Mouse (Mus musculus): ENCODE data around the gene Cd160. TPM values are rescaled to one million over a fixed set of nuclear protein-coding genes. Genes with fewer than 3 reads are reported as not detected.

Cd160 gene
- total and polyA plus RNA-seq, 3 experiments = 0.04 to 0.32 TPM; not detected in 1

DNA sequence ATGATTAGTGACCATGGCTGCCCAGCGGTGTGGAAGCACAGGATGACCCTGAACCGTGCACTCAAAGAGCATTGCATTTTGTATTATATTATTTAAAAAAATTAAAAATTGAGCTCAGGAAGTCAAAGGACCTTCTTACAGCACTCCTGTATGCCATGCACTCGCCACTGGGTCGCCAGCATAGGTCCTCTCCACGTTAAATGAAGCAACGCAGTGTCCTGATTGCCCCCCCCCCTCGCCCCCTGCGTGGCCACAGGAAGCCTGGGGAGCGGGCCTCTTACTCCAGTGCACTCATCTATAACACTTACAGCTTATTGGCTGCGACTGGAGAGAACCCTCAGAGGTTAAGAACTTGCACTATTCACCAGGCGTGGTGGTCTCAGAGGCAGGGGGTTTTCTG is 3.9 kb downstream of the Cd160 start:
- no peak for TF ChIP-seq CHD1 (IDR thresholded peaks at IDR 0.05; ENCODE audit: low read depth, low read length)
- no peak for TF ChIP-seq KAT2A (conservative IDR thresholded peaks at IDR 0.05; ENCODE audit: low read depth, low read length)
- TF ChIP-seq CTCF (IDR thresholded peaks at IDR 0.05 in 2 of 3, conservative IDR thresholded peaks at IDR 0.05 in 1 of 3; ENCODE audit: control insufficient read depth in 1 of 3, insufficient read depth in 1 of 3, low read depth in 2 of 3, low read length in 3 of 3, poor library complexity in 1 of 3, severe bottlenecking in 1 of 3) = no peak
- TF ChIP-seq MAZ (IDR thresholded peaks at IDR 0.05; ENCODE audit: low read depth, low read length) = no peak
- no peak for TF ChIP-seq ZNF384 (IDR thresholded peaks at IDR 0.05; ENCODE audit: low read depth, low read length)
- TF ChIP-seq MEF2A (IDR thresholded peaks at IDR 0.05; ENCODE audit: extremely low read depth, insufficient replicate concordance, low read depth, low read length, poor library complexity, severe bottlenecking) = no peak
- no peak for TF ChIP-seq JUND (IDR thresholded peaks at IDR 0.05; ENCODE audit: low read depth, low read length)
- TF ChIP-seq RAD21 (IDR thresholded peaks at IDR 0.05; ENCODE audit: low read depth, low read length) = no peak
- TF ChIP-seq BHLHE40 (IDR thresholded peaks at IDR 0.05; ENCODE audit: borderline replicate concordance, low read depth, low read length) = no peak
- no peak for TF ChIP-seq MXI1 (IDR thresholded peaks at IDR 0.05; ENCODE audit: low read depth, low read length)
- TF ChIP-seq GABPA (IDR thresholded peaks at IDR 0.05; ENCODE audit: low read depth, low read length) = no peak
- no peak for TF ChIP-seq GATA1 (IDR thresholded peaks at IDR 0.05; ENCODE audit: low read depth, low read length)
- no peak for TF ChIP-seq ELF1 (IDR thresholded peaks at IDR 0.05; ENCODE audit: low read depth, low read length)
- TF ChIP-seq HCFC1 (IDR thresholded peaks at IDR 0.05; ENCODE audit: low read depth, low read length) = no peak
- TF ChIP-seq SMC3 (IDR thresholded peaks at IDR 0.05; ENCODE audit: low read depth, low read length) = no peak
- TF ChIP-seq POLR2AphosphoS2 (IDR thresholded peaks at IDR 0.05; ENCODE audit: low read length) = no peak
- TF ChIP-seq TCF12 (IDR thresholded peaks at IDR 0.05; ENCODE audit: low read depth, low read length) = no peak
- no peak for TF ChIP-seq NELFE (IDR thresholded peaks at IDR 0.05; ENCODE audit: low read depth, low read length)
- no peak for TF ChIP-seq POLR2AphosphoS5 (IDR thresholded peaks at IDR 0.05; ENCODE audit: borderline replicate concordance, low read depth, low read length)
- Histone ChIP-seq H3K9ac (ENCODE audit: control insufficient read depth, low read depth, low read length, poor library complexity, severe bottlenecking) (no peak overlapping the region), H3K9me3 (replicated peaks; ENCODE audit: insufficient read depth, low read length) (no peaks in the 10 kb centered on the region), H3K27ac (ENCODE audit: control insufficient read depth, low read depth, low read length) (no peak overlapping the region), H3K27me3 (ENCODE audit: control insufficient read depth in 1 of 2, insufficient read depth in 2 of 2, low read length in 2 of 2) (no peaks in the 10 kb centered on the region), H3K36me3 (ENCODE audit: control insufficient read depth in 1 of 2, insufficient read depth in 2 of 2, low read length in 2 of 2) (no peaks in the 10 kb centered on the region), H3K4me3 (ENCODE audit: control insufficient read depth in 1 of 2, insufficient read depth in 1 of 2, low read depth in 2 of 2, low read length in 2 of 2) (no peak overlapping the region), H3K79me2 (ENCODE audit: control insufficient read depth, insufficient read depth, low read length, poor library complexity) (no peaks in the 10 kb centered on the region), H3K4me1 (ENCODE audit: control insufficient read depth in 1 of 2, insufficient read depth in 2 of 2, low read length in 2 of 2) (peaks cover 0 to 4% of the 10 kb centered on the region in 2 experiments; a peak in 2 of 4 replicates)
- DNase-seq (ENCODE audit: low read depth, low spot score) = no peak

DNA sequence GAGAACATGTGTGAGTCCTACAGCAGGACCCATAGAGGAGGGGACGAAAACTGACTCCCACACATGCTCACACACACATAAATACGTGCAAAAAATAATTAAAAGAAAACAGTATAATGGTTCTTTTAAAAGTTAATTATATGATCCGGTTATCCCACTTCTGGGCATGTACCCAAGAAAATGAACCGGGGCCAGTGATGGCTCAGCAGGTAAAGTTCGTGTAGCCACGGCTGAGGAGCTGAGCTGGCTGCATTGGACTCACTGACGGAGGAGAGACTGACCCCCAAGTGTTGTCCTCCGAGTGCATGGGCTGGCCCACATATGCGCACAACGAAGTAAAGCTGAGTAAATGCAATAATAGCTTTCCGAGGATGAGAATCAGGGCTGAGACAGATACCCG is 4.5 kb downstream of the Cd160 start:
- Histone ChIP-seq H3K9ac (ENCODE audit: control insufficient read depth, low read depth, low read length, poor library complexity, severe bottlenecking) (no peak overlapping the region), H3K4me3 (ENCODE audit: control insufficient read depth in 1 of 2, insufficient read depth in 1 of 2, low read depth in 2 of 2, low read length in 2 of 2) (no peak overlapping the region), H3K79me2 (ENCODE audit: control insufficient read depth, insufficient read depth, low read length, poor library complexity) (no peaks in the 10 kb centered on the region), H3K36me3 (ENCODE audit: control insufficient read depth in 1 of 2, insufficient read depth in 2 of 2, low read length in 2 of 2) (no peaks in the 10 kb centered on the region), H3K27ac (ENCODE audit: control insufficient read depth, low read depth, low read length) (no peak overlapping the region), H3K9me3 (replicated peaks; ENCODE audit: insufficient read depth, low read length) (no peaks in the 10 kb centered on the region), H3K27me3 (ENCODE audit: control insufficient read depth in 1 of 2, insufficient read depth in 2 of 2, low read length in 2 of 2) (no peaks in the 10 kb centered on the region), H3K4me1 (ENCODE audit: control insufficient read depth in 1 of 2, insufficient read depth in 2 of 2, low read length in 2 of 2) (peaks cover 0 to 4% of the 10 kb centered on the region in 2 experiments; a peak in 2 of 4 replicates)
- TF ChIP-seq JUND (IDR thresholded peaks at IDR 0.05; ENCODE audit: low read depth, low read length) = no peak
- no peak for TF ChIP-seq SIN3A (IDR thresholded peaks at IDR 0.05; ENCODE audit: low read length)
- no peak for TF ChIP-seq ZMIZ1 (IDR thresholded peaks at IDR 0.05; ENCODE audit: low read depth, low read length)
- TF ChIP-seq POLR2A (IDR thresholded peaks at IDR 0.05; ENCODE audit: control insufficient read depth in 1 of 2, insufficient read depth in 1 of 2, low read depth in 1 of 2, low read length in 2 of 2, poor library complexity in 1 of 2) = no peak
- TF ChIP-seq POLR2AphosphoS5 (IDR thresholded peaks at IDR 0.05; ENCODE audit: borderline replicate concordance, low read depth, low read length) = no peak
- no peak for TF ChIP-seq ZC3H11A (IDR thresholded peaks at IDR 0.05; ENCODE audit: low read depth, low read length)
- no peak for TF ChIP-seq GATA1 (IDR thresholded peaks at IDR 0.05; ENCODE audit: low read depth, low read length)
- no peak for TF ChIP-seq NELFE (IDR thresholded peaks at IDR 0.05; ENCODE audit: low read depth, low read length)
- no peak for TF ChIP-seq HCFC1 (IDR thresholded peaks at IDR 0.05; ENCODE audit: low read depth, low read length)
- no peak for TF ChIP-seq NRF1 (IDR thresholded peaks at IDR 0.05; ENCODE audit: insufficient read depth, low read depth, low read length, poor library complexity, severe bottlenecking)
- no peak for TF ChIP-seq RCOR1 (IDR thresholded peaks at IDR 0.05; ENCODE audit: low read depth, low read length)
- no peak for TF ChIP-seq USF1 (IDR thresholded peaks at IDR 0.05; ENCODE audit: low read depth, low read length)
- no peak for TF ChIP-seq EP300 (IDR thresholded peaks at IDR 0.05; ENCODE audit: low read depth in 1 of 2, low read length in 2 of 2)
- no peak for TF ChIP-seq ZKSCAN1 (IDR thresholded peaks at IDR 0.05; ENCODE audit: low read depth, low read length)
- TF ChIP-seq TAL1 (IDR thresholded peaks at IDR 0.05; ENCODE audit: low read length) = no peak
- no peak for TF ChIP-seq KAT2A (conservative IDR thresholded peaks at IDR 0.05; ENCODE audit: low read depth, low read length)
- no peak for DNase-seq (ENCODE audit: low read depth, low spot score)
